Mouse (Mus musculus): Measurements from ENCODE around the gene Dnah5. TPM values are rescaled to one million over a fixed set of nuclear protein-coding genes. Genes with fewer than 3 reads are reported as not detected.

Gene Dnah5
- polyA plus RNA-seq, 1 experiment = 0.19 TPM

GRCm38 (mm10) chr15:28307131-28307530 is 103.6 kb downstream of the Dnah5 start:
- H3K36me3 ChIP-seq (ENCODE audit: control insufficient read depth, insufficient read depth, low read length) = no peaks in the 10 kb centered on the region
- H3K4me3 ChIP-seq (ENCODE audit: control insufficient read depth, low read depth, low read length) = no peak overlapping the region
- H3K4me1 ChIP-seq (ENCODE audit: control insufficient read depth, insufficient read depth, low read length) = no peaks in the 10 kb centered on the region
- no peaks in the 10 kb centered on the region for H3K27me3 ChIP-seq (ENCODE audit: control insufficient read depth, insufficient read depth, low read length)
- H3K27ac ChIP-seq (ENCODE audit: control insufficient read depth, insufficient read depth, low read depth, low read length) = no peak overlapping the region
- TF ChIP-seq CTCF (IDR thresholded peaks at IDR 0.05; ENCODE audit: control insufficient read depth, insufficient read depth, insufficient replicate concordance, low read depth, low read length) = no peak
- TF ChIP-seq POLR2A (IDR thresholded peaks at IDR 0.05; ENCODE audit: control insufficient read depth, low read depth, low read length) = no peak

- H3K36me3 ChIP-seq (ENCODE audit: control insufficient read depth, insufficient read depth, low read length) = no peaks in the 10 kb centered on the region
- H3K27ac ChIP-seq (ENCODE audit: control insufficient read depth, insufficient read depth, low read depth, low read length) = no peak overlapping the region
- no peaks in the 10 kb centered on the region for H3K27me3 ChIP-seq (ENCODE audit: control insufficient read depth, insufficient read depth, low read length)
- no peaks in the 10 kb centered on the region for H3K4me1 ChIP-seq (ENCODE audit: control insufficient read depth, insufficient read depth, low read length)
- no peak overlapping the region for H3K4me3 ChIP-seq (ENCODE audit: control insufficient read depth, low read depth, low read length)
- TF ChIP-seq POLR2A (IDR thresholded peaks at IDR 0.05; ENCODE audit: control insufficient read depth, low read depth, low read length) (no peak), CTCF (IDR thresholded peaks at IDR 0.05; ENCODE audit: control insufficient read depth, insufficient read depth, insufficient replicate concordance, low read depth, low read length) (no peak)
These were observed 104.3 kb downstream of the Dnah5 start for GRCm38 (mm10) chr15:28307884-28308283.

GRCm38 (mm10) chr15:28310516-28310915 is 107.0 kb downstream of the Dnah5 start:
- TF ChIP-seq POLR2A (IDR thresholded peaks at IDR 0.05; ENCODE audit: control insufficient read depth, low read depth, low read length) = no peak
- TF ChIP-seq CTCF (IDR thresholded peaks at IDR 0.05; ENCODE audit: control insufficient read depth, insufficient read depth, insufficient replicate concordance, low read depth, low read length) = no peak
- no peak overlapping the region for H3K27ac ChIP-seq (ENCODE audit: control insufficient read depth, insufficient read depth, low read depth, low read length)
- H3K27me3 ChIP-seq (ENCODE audit: control insufficient read depth, insufficient read depth, low read length) = no peaks in the 10 kb centered on the region
- H3K4me1 ChIP-seq (ENCODE audit: control insufficient read depth, insufficient read depth, low read length) = no peaks in the 10 kb centered on the region
- no peak overlapping the region for H3K4me3 ChIP-seq (ENCODE audit: control insufficient read depth, low read depth, low read length)
- H3K36me3 ChIP-seq (ENCODE audit: control insufficient read depth, insufficient read depth, low read length) = no peaks in the 10 kb centered on the region

DNA sequence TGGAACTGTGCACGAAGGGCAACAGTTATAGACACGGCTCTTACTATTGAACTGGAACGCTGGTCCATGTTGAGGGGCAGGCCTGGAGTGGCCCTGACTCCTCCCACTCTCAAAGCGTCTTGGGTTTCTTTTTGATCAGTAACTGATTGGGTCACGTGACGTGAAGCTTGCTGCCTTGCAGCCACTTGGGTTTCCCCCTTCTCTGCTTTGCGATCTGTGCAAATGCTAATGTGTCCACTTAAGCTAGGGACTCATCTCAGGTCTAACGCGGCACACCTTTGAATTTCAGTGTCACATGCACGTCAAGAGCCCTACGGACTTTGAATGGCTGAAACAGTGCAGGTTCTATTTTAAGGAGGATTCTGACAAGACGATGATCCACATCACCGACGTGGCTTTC is 109.9 kb downstream of the Dnah5 start:
- Histone ChIP-seq H3K4me3 (ENCODE audit: control insufficient read depth, low read depth, low read length) (no peak overlapping the region), H3K4me1 (ENCODE audit: control insufficient read depth, insufficient read depth, low read length) (no peaks in the 10 kb centered on the region), H3K36me3 (ENCODE audit: control insufficient read depth, insufficient read depth, low read length) (no peaks in the 10 kb centered on the region), H3K27me3 (ENCODE audit: control insufficient read depth, insufficient read depth, low read length) (no peaks in the 10 kb centered on the region), H3K27ac (ENCODE audit: control insufficient read depth, insufficient read depth, low read depth, low read length) (no peak overlapping the region)
- TF ChIP-seq POLR2A (IDR thresholded peaks at IDR 0.05; ENCODE audit: control insufficient read depth, low read depth, low read length) (no peak), CTCF (IDR thresholded peaks at IDR 0.05; ENCODE audit: control insufficient read depth, insufficient read depth, insufficient replicate concordance, low read depth, low read length) (no peak)

- TF ChIP-seq CTCF (IDR thresholded peaks at IDR 0.05; ENCODE audit: control insufficient read depth, insufficient read depth, insufficient replicate concordance, low read depth, low read length) (peak; percentile 43; the same call in 1 of the 2 replicates), POLR2A (IDR thresholded peaks at IDR 0.05; ENCODE audit: control insufficient read depth, low read depth, low read length) (no peak)
- Histone ChIP-seq H3K36me3 (ENCODE audit: control insufficient read depth, insufficient read depth, low read length) (no peaks in the 10 kb centered on the region), H3K27ac (ENCODE audit: control insufficient read depth, insufficient read depth, low read depth, low read length) (no peak overlapping the region), H3K4me3 (ENCODE audit: control insufficient read depth, low read depth, low read length) (no peak overlapping the region), H3K27me3 (ENCODE audit: control insufficient read depth, insufficient read depth, low read length) (no peaks in the 10 kb centered on the region), H3K4me1 (ENCODE audit: control insufficient read depth, insufficient read depth, low read length) (no peaks in the 10 kb centered on the region)
These were observed 112.4 kb downstream of the Dnah5 start for GRCm38 (mm10) chr15:28315812-28316528.

GRCm38 (mm10) chr15:28322533-28322932 is 119.0 kb downstream of the Dnah5 start:
- Histone ChIP-seq H3K4me1 (ENCODE audit: control insufficient read depth, insufficient read depth, low read length) (no peaks in the 10 kb centered on the region), H3K27ac (ENCODE audit: control insufficient read depth, insufficient read depth, low read depth, low read length) (no peak overlapping the region), H3K4me3 (ENCODE audit: control insufficient read depth, low read depth, low read length) (no peak overlapping the region), H3K36me3 (ENCODE audit: control insufficient read depth, insufficient read depth, low read length) (no peaks in the 10 kb centered on the region), H3K27me3 (ENCODE audit: control insufficient read depth, insufficient read depth, low read length) (no peaks in the 10 kb centered on the region)
- TF ChIP-seq POLR2A (IDR thresholded peaks at IDR 0.05; ENCODE audit: control insufficient read depth, low read depth, low read length) = no peak
- TF ChIP-seq CTCF (IDR thresholded peaks at IDR 0.05; ENCODE audit: control insufficient read depth, insufficient read depth, insufficient replicate concordance, low read depth, low read length) = no peak

DNA sequence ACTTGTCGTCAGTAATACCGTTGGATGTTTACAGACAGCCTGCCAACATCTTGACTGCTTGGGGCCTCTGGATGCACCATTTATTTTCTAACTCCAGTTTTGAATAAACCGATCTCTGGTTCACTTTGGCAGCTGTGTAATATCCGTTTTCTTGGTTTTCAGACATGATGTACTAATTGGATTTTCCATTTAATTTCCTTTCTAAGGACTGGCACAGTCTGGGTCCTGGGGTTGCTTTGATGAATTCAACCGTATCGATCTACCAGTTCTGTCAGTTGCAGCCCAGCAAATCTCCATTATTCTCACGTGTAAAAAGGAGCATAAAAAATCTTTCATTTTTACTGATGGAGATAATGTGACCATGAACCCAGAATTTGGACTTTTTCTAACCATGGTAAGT is 123.4 kb downstream of the Dnah5 start:
- Histone ChIP-seq H3K4me1 (ENCODE audit: control insufficient read depth, insufficient read depth, low read length) (no peaks in the 10 kb centered on the region), H3K4me3 (ENCODE audit: control insufficient read depth, low read depth, low read length) (no peak overlapping the region), H3K36me3 (ENCODE audit: control insufficient read depth, insufficient read depth, low read length) (no peaks in the 10 kb centered on the region), H3K27me3 (ENCODE audit: control insufficient read depth, insufficient read depth, low read length) (no peaks in the 10 kb centered on the region), H3K27ac (ENCODE audit: control insufficient read depth, insufficient read depth, low read depth, low read length) (no peak overlapping the region)
- no peak for TF ChIP-seq CTCF (IDR thresholded peaks at IDR 0.05; ENCODE audit: control insufficient read depth, insufficient read depth, insufficient replicate concordance, low read depth, low read length)
- TF ChIP-seq POLR2A (IDR thresholded peaks at IDR 0.05; ENCODE audit: control insufficient read depth, low read depth, low read length) = no peak

Data from testis, adult 2 months (tissue).